Mouse (Mus musculus) subcutaneous adipose tissue, adult 2 months (tissue): Measurements from ENCODE around the gene Rgs8. TPM values are rescaled to one million over a fixed set of nuclear protein-coding genes. Genes with fewer than 3 reads are reported as not detected.

Experiments used
- polyA plus RNA-seq: library from polyadenylated mRNA; depleted of rRNA; stranded (reverse); fragments of >200 nt; gene quantifications from 2 replicates; pipeline ENCODE4 v1.2.3, GENCODE M21; 2012; ENCODE audit warnings: low replicate concordance; rRNA removed

Gene Rgs8
- 0.01 and 0.03 TPM in 2 replicates for polyA plus RNA-seq

DNA sequence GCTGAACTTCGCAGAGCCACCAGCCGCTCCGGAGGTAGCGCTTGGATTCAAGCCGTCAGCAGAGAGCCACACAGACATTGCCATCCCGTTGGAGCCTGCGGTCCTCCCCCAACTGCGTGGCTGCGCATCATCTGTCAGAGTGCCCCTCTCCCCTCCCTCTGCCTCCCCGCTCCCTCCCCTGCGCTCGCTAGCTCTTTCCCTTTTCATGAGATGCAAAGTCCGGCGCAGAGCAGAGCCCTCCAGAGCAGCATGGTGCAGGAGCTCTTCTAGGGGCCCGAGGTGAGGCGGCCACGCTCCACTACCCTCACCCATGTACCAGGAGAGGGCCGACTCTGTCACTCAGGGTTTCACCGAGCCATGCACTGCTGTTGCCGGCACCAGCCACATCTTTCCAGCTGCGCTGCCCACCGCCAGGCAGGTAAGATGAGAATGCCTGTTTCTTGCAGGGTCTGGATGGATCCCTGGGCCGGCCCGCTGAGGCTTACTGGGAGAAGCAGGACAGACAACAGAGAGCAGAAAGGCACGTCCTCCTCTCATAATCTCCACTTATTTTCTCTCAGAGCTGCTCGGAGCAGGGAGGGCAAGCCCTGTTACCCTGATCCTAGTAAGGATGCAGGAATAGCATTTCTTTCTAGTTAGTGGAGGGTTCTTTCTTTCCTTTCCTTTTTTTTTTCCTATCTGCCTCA lies at the start of gene Rgs8:
Gene Rgs8 (plus strand): TSS at position 88 of the 686 bp plus-strand sequence.

DNA sequence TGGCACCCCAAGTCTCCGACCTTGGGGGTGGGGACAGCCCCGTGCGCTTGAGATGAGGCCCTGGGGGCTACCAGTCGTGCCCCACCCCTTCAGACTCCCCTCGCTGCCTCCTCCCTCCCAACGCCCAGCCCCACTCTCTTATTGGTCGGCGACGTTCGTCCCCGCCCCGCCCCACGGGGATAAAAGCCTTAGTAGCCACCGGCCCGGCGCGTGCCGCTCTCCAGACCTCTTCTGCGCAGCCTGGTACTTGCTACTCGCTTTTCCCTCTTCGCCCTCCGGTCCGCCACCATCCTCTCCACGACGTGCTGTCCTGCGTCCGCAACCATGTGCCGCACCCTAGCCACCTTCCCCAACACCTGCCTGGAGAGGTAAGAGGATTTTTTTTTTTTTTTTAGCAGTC lies 87.3 kb downstream of the Rgs8 start, which contains the start of gene Rgs16:
Gene Rgs16 (plus strand): TSS at position 205 of the 400 bp plus-strand sequence.

DNA sequence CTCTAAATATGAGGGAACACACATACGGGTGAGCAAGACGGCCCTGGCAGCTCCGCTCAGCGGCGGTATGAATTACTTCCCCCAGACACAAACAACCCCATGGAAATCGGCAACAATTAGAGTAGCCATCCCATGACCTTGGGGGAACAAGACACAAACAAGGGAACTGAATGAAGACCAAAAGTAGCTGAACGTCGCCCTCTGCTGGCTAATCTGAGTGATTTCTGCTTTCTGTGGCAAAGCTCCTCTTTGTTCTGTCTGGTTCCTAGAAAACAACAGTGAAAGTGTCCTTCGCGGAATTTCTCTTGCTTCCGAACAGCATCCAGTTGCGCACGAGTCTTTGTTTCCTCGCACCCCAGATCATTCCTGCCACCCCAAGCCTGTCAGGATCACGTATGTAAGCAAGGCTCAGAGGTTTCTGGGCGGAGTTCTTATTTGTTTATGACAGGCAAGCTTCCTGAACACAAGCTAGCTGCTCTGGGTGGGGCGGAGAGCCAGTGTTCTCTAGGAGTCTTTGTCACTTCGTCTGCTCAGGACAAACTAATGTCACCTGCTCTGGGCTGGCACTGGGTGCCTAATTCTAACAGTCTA lies 96.5 kb downstream of the Rgs8 start, which contains the start of gene Rnasel:
Gene Rnasel (plus strand): TSS at position 216 of the 591 bp plus-strand sequence.

Other genes starting within 250 kb of the Rgs8 start
- gene Shcbp1l, start 227.9 kb upstream of the Rgs8 start, polyA plus RNA-seq = 0.13 TPM in 1 of 2 replicates, not detected in the other
- gene Dhx9, start 165.4 kb upstream of the Rgs8 start, polyA plus RNA-seq = 13.6 and 24.8 TPM in 2 replicates
- 2.2 and 9.3 TPM in 2 replicates for gene Npl, start 103.0 kb upstream of the Rgs8 start, polyA plus RNA-seq
- 2.0 and 5.3 TPM in 2 replicates for gene Rgs16, start 87.3 kb downstream of the Rgs8 start, polyA plus RNA-seq
- 10.7 and 13.3 TPM in 2 replicates for gene Rnasel, start 96.4 kb downstream of the Rgs8 start, polyA plus RNA-seq
- gene Rgsl1, start 191.1 kb downstream of the Rgs8 start, polyA plus RNA-seq = 0.33 and 1.2 TPM in 2 replicates
- gene Teddm1b, start 221.3 kb downstream of the Rgs8 start, polyA plus RNA-seq = 0.04 and 0.28 TPM in 2 replicates
- 0.32 and 1.1 TPM in 2 replicates for gene Teddm1a, start 238.7 kb downstream of the Rgs8 start, polyA plus RNA-seq
- 927 and 1,223 TPM in 2 replicates for gene Glul, start 246.9 kb downstream of the Rgs8 start, polyA plus RNA-seq
- 1.1 and 2.0 TPM in 2 replicates for gene Teddm2, start 247.2 kb downstream of the Rgs8 start, polyA plus RNA-seq